Mouse (Mus musculus): ENCODE results near the gene B3galt5. TPM values are rescaled to one million over a fixed set of nuclear protein-coding genes. Genes with fewer than 3 reads are reported as not detected.

Gene B3galt5
- 0.18 and 0.33 TPM in 2 replicates for polyA plus RNA-seq (2015; fragmentation: Nextera tagmentation; extraction: Ambion mirVana)

DNA sequence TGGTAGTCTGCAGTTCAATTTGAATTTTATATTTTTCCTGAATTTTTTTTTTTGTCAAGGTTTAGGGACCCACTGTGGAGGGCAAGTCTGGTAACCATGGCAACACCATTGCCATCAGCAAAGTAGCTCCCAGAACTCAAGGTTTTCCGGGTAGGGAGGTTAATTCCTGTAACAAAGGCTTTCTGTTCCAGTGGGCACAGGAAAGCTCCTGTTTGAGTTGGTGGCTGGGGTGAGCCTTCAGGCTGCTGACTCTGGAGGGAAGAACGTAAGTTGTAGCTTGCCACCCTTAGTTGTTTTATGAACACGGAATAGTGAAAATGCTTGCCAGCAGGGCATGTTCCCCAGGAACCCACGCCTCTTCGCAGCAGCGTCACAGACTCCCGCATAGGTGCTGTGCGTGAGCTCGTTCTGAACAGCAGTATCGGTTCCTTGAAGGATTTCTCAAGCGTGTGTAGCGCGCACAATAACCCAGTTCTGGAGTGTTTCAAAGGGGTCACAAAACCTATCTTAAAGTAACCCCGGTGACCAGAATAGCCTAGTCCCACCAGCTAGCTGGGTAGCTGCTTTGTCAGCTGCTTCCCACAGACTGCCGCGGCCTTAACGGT, at the start of gene B3galt5:
B3galt5 (plus strand) TSS at position 436 of the 605 bp plus-strand sequence.
- Histone ChIP-seq H3K9ac (replicated peaks; ENCODE audit: low read depth) (no peak within 1 kb of the TSS), H3K4me1 (ENCODE audit: insufficient read depth, low read depth, low read length) (no peaks in the 10 kb centered on the region), H3K4me3 (ENCODE audit: low read depth, low read length) (no peak within 1 kb of the TSS), H3K4me2 (replicated peaks; ENCODE audit: low read depth, low read length) (no peak within 1 kb of the TSS), H3K36me3 (ENCODE audit: insufficient read depth, low read length) (no peaks in the 10 kb centered on the region), H3K9me3 (ENCODE audit: low read length) (no peaks in the 10 kb centered on the region), H3K27me3 (replicated peaks; ENCODE audit: insufficient read depth, low read length) (no peaks in the 10 kb centered on the region), H3K27ac (ENCODE audit: low read length) (no peak within 1 kb of the TSS)
- no peak for ATAC-seq
- 62% methylated on average over 17 of the region's 17 CpGs for WGBS
- TF ChIP-seq EP300 (IDR thresholded peaks at IDR 0.05): no peak
- TF ChIP-seq CTCF (IDR thresholded peaks at IDR 0.05): no peak
- DNase-seq (ENCODE audit: low spot score): no peak

DNA sequence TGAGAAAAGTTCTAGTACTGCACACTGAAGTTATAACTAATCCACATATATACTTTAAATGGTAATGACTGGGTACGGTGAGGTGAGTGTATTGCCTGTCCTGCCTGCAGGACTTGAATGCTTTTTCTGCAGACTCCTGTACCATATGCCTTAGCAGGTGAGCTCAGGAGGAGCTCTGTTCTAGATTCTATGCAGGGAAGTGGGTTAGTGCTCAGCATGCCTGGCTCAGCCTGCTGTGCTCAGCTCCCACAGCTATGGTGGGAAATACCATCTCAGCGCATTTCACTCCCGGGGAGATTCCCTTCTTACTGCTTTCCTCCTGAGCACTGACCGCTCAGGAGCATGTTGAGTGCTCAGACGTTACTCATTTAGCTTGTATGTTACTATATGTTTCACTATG, 48.0 kb upstream of the B3galt5 start:
- no peak for ATAC-seq
- Histone ChIP-seq H3K36me3 (ENCODE audit: insufficient read depth, low read length) (no peaks in the 10 kb centered on the region), H3K9ac (replicated peaks; ENCODE audit: low read depth) (no peak overlapping the region), H3K27ac (ENCODE audit: low read length) (no peak overlapping the region), H3K4me2 (replicated peaks; ENCODE audit: low read depth, low read length) (no peak overlapping the region), H3K9me3 (ENCODE audit: low read length) (no peaks in the 10 kb centered on the region), H3K4me3 (ENCODE audit: low read depth, low read length) (no peak overlapping the region), H3K4me1 (ENCODE audit: insufficient read depth, low read depth, low read length) (no peaks in the 10 kb centered on the region; the same call in 1 of the 2 replicates), H3K27me3 (replicated peaks; ENCODE audit: insufficient read depth, low read length) (no peaks in the 10 kb centered on the region)
- TF ChIP-seq CTCF (IDR thresholded peaks at IDR 0.05): no peak
- no peak for TF ChIP-seq EP300 (IDR thresholded peaks at IDR 0.05)
- WGBS: 74% methylated on average over 5 of the region's 5 CpGs
- no peak for DNase-seq (ENCODE audit: low spot score)

DNA sequence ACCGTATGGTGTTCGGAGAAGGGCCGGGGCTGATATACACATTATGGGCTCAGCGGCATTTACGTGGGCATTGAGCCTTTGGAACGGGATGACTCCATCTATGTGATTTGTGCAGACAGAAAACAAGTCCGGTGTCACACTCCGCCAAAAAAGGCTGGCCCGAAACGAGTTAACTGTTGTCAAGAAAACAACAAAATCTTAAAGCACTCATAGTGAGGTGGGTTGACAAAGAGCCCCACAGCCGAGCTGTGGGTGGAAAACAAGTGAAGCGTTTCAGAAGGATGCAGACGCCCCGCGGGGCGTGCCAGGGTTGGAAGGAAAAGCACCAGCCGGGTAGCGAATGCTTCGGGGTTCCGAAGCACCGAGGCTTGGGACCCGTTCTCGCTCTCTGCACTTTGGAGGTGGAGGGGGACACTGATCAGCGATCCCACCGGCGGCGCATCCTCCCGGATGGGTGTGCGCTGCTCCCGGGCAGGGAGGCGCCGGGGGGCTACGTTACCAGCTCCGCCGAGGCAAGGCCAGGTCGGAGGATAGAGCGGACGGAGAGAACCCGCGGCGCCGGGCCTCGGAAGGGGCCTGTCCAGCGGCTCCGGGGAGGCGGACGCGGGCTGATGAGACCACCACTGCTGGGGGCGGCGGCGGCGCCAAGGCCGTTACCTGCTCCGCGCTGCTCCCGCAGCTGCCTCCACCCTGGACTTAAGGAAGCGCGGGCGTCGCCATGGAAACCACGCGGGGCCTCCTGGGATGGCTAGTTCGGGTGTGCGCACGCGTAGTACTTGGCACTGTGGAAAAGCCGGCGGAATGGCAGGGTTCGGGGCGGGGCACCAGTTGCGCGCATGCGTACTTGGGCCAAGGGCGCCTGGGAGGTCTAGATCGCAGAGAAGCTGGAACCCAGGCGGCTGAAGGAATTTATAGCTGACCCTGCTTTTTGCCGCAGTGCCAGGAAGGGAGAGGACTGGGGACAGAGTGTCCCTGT, 43.8 kb upstream of the B3galt5 start, which contains the start of gene Lca5l:
Lca5l (minus strand) TSS at position 741 of the 976 bp plus-strand sequence.
- no peaks in the 10 kb centered on the region for H3K9me3 ChIP-seq (ENCODE audit: low read length)
- ATAC-seq (peak; percentile 98), DNase-seq (ENCODE audit: low spot score) (peak; percentile 99)
- no peaks in the 10 kb centered on the region for H3K27me3 ChIP-seq (replicated peaks; ENCODE audit: insufficient read depth, low read length)
- no peaks in the 10 kb centered on the region for H3K36me3 ChIP-seq (ENCODE audit: insufficient read depth, low read length)
- H3K27ac ChIP-seq (ENCODE audit: low read length): peak within 1 kb of the TSS; percentile 51
- H3K4me2 ChIP-seq (replicated peaks; ENCODE audit: low read depth, low read length): peak within 1 kb of the TSS; percentile 87
- no peaks in the 10 kb centered on the region; the same call in 1 of the 2 replicates for H3K4me1 ChIP-seq (ENCODE audit: insufficient read depth, low read depth, low read length)
- TF ChIP-seq CTCF (IDR thresholded peaks at IDR 0.05): no peak
- no peak for TF ChIP-seq EP300 (IDR thresholded peaks at IDR 0.05)
- peak within 1 kb of the TSS; percentile 45 for H3K9ac ChIP-seq (replicated peaks; ENCODE audit: low read depth)
- 1% methylated on average over 76 of the region's 77 CpGs for WGBS
- H3K4me3 ChIP-seq (ENCODE audit: low read depth, low read length): peak within 1 kb of the TSS; percentile 74

DNA sequence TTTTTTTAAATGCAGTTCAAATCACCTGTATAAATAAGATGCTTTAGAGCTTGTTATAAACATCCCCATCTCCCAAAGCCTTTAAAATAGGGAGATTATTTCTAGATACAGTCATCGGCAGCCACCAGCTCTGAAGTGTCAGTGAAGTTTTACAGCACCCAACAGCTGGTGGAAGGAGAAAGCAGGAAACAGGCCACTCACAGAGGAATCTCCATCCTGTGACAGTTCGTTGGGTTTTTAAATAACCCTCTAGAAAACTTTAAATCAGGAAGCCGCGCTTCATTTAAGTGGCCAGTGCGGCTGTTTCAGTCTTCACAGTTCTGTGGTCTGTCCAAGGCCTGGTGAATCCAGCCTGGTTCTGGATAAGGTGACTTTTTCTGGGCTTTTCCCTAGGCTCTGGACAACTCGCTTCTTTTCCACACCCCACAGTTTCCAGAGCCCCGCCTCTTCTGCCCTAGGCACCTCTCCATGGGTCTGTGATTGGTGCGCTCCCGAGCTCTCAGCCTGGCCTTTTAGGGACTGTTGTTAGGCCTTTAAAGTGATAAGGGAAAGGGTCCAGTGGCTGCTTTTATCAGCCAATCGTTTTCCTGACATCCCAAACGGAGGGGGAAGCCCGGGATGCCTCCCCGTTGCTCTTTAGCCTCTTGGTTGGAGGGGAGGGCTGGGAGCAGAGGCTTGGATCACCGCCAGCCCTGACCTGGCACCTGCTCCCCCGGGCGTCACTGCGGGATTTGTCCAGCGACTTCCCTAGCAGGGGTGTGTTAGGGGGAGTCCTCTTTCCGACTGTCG, 35.5 kb upstream of the B3galt5 start, which contains the start of gene Sh3bgr:
Sh3bgr (plus strand) TSS at position 538 of the 789 bp plus-strand sequence.
- H3K4me3 ChIP-seq (ENCODE audit: low read depth, low read length): peak within 1 kb of the TSS; percentile 30
- peaks cover 10% of the 10 kb centered on the region; the same call in 1 of the 2 replicates for H3K4me1 ChIP-seq (ENCODE audit: insufficient read depth, low read depth, low read length)
- TF ChIP-seq CTCF (IDR thresholded peaks at IDR 0.05) (no peak), EP300 (IDR thresholded peaks at IDR 0.05) (0 out of 2 replicates have a peak, but pooled peaks have one; percentile 21)
- ATAC-seq (peak; percentile 96), DNase-seq (ENCODE audit: low spot score) (peak; percentile 78)
- peak within 1 kb of the TSS; percentile 66 for H3K4me2 ChIP-seq (replicated peaks; ENCODE audit: low read depth, low read length)
- H3K9me3 ChIP-seq (ENCODE audit: low read length): no peaks in the 10 kb centered on the region
- H3K27ac ChIP-seq (ENCODE audit: low read length): peak within 1 kb of the TSS; percentile 60
- 3% methylated on average over 20 of the region's 20 CpGs for WGBS
- H3K9ac ChIP-seq (replicated peaks; ENCODE audit: low read depth): no peak within 1 kb of the TSS
- no peaks in the 10 kb centered on the region for H3K36me3 ChIP-seq (ENCODE audit: insufficient read depth, low read length)
- no peaks in the 10 kb centered on the region for H3K27me3 ChIP-seq (replicated peaks; ENCODE audit: insufficient read depth, low read length)

DNA sequence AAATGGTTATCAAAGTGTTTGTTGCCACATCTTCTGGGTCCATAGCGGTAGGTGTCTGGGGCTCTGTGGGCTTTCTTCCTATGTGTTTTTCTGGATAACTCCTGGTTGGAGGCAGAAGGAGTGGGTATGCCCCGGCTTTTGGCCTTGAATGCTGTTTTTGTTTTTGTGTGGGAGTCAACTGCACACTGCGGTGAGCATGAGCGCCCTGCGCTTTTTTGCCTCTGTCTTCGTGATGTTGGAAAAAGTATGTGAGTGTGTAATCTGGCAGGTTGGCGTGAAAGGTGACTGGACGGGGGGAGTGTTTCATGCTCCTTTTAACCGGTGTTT, 34.9 kb upstream of the B3galt5 start:
- Histone ChIP-seq H3K4me2 (replicated peaks; ENCODE audit: low read depth, low read length) (peak overlapping the region; percentile 66), H3K27me3 (replicated peaks; ENCODE audit: insufficient read depth, low read length) (no peaks in the 10 kb centered on the region), H3K36me3 (ENCODE audit: insufficient read depth, low read length) (no peaks in the 10 kb centered on the region), H3K4me1 (ENCODE audit: insufficient read depth, low read depth, low read length) (peaks cover 10% of the 10 kb centered on the region; the same call in 1 of the 2 replicates), H3K9ac (replicated peaks; ENCODE audit: low read depth) (no peak overlapping the region), H3K9me3 (ENCODE audit: low read length) (no peaks in the 10 kb centered on the region), H3K4me3 (ENCODE audit: low read depth, low read length) (peak overlapping the region; percentile 30), H3K27ac (ENCODE audit: low read length) (peak overlapping the region; percentile 60)
- WGBS: 37% methylated on average over 9 of the region's 9 CpGs
- TF ChIP-seq EP300 (IDR thresholded peaks at IDR 0.05) (no peak), CTCF (IDR thresholded peaks at IDR 0.05) (no peak)
- ATAC-seq (no peak; the same call in 1 of the 2 replicates), DNase-seq (ENCODE audit: low spot score) (no peak)

Data from lung, postnatal 0 days (tissue).